1 mouse cellular context compared by ENCODE assay signal in the genomic region with DNA sequence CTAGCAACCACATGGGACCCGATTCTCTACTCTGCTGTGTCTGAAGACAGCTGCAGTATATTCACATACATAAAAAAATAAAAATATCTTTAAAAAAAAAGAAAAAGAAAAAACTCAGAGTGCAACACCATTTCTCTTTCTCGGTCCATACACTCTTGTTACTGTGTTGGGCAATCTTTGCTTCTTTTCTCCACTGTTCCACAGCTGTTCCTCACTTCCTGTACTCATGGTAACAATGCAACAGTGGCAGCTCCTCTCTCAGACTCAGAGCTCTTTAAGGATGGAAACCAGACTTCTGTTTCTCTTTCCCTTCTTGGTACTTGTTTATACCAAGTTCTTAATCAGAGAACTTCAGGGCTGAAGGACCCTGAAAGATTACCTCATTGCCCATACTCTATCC.
TF ChIP-seq lines count a peak whose summit lies in the region.

No protein-coding gene starts in this region.

TF ChIP-seq in MEL, 35 proteins besides CTCF, POLR2A, EP300 and RAD21 (continued from another document):
- TF ChIP-seq MAX (IDR thresholded peaks at IDR 0.05; ENCODE audit: low read length) (no peak), MYB (IDR thresholded peaks at IDR 0.05; ENCODE audit: low read depth, low read length) (no peak), TCF12 (IDR thresholded peaks at IDR 0.05; ENCODE audit: low read depth, low read length) (no peak), MAZ (IDR thresholded peaks at IDR 0.05; ENCODE audit: low read depth, low read length) (no peak), ZNF384 (IDR thresholded peaks at IDR 0.05; ENCODE audit: low read depth, low read length) (no peak), ETS1 (IDR thresholded peaks at IDR 0.05; ENCODE audit: low read depth, low read length) (no peak), USF1 (IDR thresholded peaks at IDR 0.05; ENCODE audit: low read depth, low read length) (no peak), JUND (IDR thresholded peaks at IDR 0.05; ENCODE audit: low read depth, low read length) (no peak), GATA1 (IDR thresholded peaks at IDR 0.05; ENCODE audit: low read depth, low read length) (no peak), CHD1 (IDR thresholded peaks at IDR 0.05; ENCODE audit: low read depth, low read length) (no peak), E2F4 (IDR thresholded peaks at IDR 0.05; ENCODE audit: borderline replicate concordance, low read depth, low read length) (no peak)
